Mouse (Mus musculus): Measurements from ENCODE around the gene Ltb4r2.

DNA sequence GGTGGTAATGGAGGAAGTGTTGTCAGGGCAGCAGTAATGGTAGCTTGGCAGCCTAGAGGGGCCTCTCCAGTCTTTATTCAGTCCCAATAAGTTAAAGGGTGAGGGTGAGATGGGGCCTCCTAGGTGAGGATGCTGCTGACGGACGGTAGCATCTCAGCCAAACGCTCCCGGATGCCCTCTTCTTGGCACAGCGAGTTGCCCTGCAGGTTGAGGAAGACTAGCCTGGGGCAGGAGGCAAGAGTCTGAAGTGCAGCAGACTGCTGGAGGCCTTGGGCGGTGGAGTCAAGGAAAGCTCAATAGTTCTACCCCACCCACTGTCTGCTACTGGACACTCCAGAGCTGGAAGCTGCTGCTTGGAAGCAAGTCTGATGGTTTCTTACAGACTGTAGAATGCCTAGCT is 45.0 kb upstream of the Ltb4r2 start:
- TF ChIP-seq CTCF (IDR thresholded peaks at IDR 0.05; ENCODE audit: extremely low read depth, insufficient read depth, insufficient read length, insufficient replicate concordance) (no peak), POLR2A (IDR thresholded peaks at IDR 0.05; ENCODE audit: low read depth, low read length) (no peak)
